Mouse (Mus musculus) megakaryocyte, embryonic 14.5 days (primary cell): ENCODE measurements at regions not wholly inside any gene's neighbourhood (a gene's known extent, or its start where the extent isn't known, plus 50 kb on each side); places are given as distances from the start of the nearest gene placed in this dataset.

Experiments used
- FLI1 ChIP-seq: IDR thresholded peaks from 2 replicates; pipeline ENCODE4 v1.6.1; 2012; ENCODE audit warnings: low read length, inconsistent platforms, mixed read lengths
- GATA1 ChIP-seq: IDR thresholded peaks from 3 replicates; pipeline ENCODE4 v1.6.1; 2012; ENCODE audit warnings: mixed read lengths, low read length, inconsistent platforms, borderline replicate concordance

GRCm38 (mm10) chr13:73019181-73019580 is 241.1 kb upstream of the Irx4 start:
- TF ChIP-seq GATA1: no peak
- TF ChIP-seq FLI1: no peak
